Mouse (Mus musculus): Measurements from ENCODE around the gene Mdga2. TPM values are rescaled to one million over a fixed set of nuclear protein-coding genes. Genes with fewer than 3 reads are reported as not detected.
A peak's percentile ranks its signal among the peaks of the same experiment; 100 is the strongest.

Mdga2 gene
- 8.4 and 11.2 TPM in 2 replicates for polyA plus RNA-seq (2016; fragmentation: Nextera tagmentation; extraction: Ambion mirVana)

DNA sequence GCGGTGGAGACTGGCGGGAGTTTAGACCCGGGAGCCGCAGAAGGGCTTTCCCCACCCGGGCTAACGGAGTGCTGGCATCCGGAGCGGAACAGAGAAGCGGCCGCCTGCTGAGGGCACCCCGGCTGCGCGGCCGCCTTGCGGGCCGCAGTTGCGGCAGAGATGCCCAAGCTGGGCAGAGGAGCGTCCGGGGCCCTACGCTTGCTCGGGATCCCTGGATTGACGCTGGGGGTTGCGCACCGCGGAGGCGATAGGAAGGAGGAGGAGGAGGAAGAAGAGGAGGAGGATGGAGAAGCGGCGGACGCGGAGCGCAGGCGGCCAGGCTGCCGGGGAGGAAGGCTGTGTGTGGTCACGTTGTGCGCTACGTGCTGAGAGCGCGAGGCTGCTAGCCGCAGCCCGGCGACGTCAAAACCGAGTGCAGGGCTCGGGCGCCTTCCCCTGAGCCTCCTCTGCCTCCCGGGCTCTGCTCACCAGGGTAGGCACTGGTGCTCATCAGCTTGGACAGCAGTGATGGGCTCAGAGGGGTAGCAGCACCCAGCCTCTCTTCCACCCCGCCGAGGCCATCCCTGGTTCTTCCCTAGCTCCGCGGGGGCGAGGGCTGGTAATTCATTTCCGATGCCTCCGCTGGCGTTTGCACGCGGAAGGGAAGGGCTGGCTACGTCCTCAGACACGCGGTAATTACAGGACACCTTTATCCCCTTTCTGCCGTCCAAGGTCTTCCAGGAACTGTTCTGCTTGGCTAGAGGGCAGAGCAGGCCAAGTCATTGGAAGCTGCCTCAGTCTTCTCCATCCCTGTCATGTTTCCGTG lies at the start of gene Mdga2:
TSS of gene Mdga2 (minus strand) at position 329 of the 805 bp plus-strand sequence.
- WGBS, result under 1% methylated on average over 57 of the region's 61 CpGs
- Histone ChIP-seq H3K27me3 (peaks cover 13% of the 10 kb centered on the region; the same call in 1 of the 2 replicates), H3K4me3 (peak within 1 kb of the TSS; percentile 74), H3K27ac (replicated peaks) (peak within 1 kb of the TSS; percentile 83), H3K9ac (replicated peaks) (peak within 1 kb of the TSS; percentile 79), H3K36me3 (no peaks in the 10 kb centered on the region), H3K9me3 (no peaks in the 10 kb centered on the region), H3K4me1 (peaks cover 18% of the 10 kb centered on the region), H3K4me2 (replicated peaks) (peak within 1 kb of the TSS; percentile 93)
- ATAC-seq (ENCODE audit: low FRiP score, low read depth), result peak; percentile 79

GRCm38 (mm10) chr12:67267409-67267808 lies 45.1 kb upstream of the Mdga2 start:
- Histone ChIP-seq H3K27ac (replicated peaks) (no peak overlapping the region), H3K4me1 (no peaks in the 10 kb centered on the region), H3K9ac (replicated peaks) (no peak overlapping the region), H3K27me3 (no peaks in the 10 kb centered on the region), H3K9me3 (no peaks in the 10 kb centered on the region), H3K4me3 (no peak overlapping the region), H3K36me3 (no peaks in the 10 kb centered on the region), H3K4me2 (replicated peaks) (no peak overlapping the region)
- WGBS, result 89% methylated on average over 1 of the region's 1 CpGs
- no peak for ATAC-seq (ENCODE audit: low FRiP score, low read depth)

- peaks cover 13% of the 10 kb centered on the region; the same call in 1 of the 2 replicates for H3K27me3 ChIP-seq
- no peak for ATAC-seq (ENCODE audit: low FRiP score, low read depth)
- H3K9me3 ChIP-seq, result no peaks in the 10 kb centered on the region
- peaks cover 18% of the 10 kb centered on the region for H3K4me1 ChIP-seq
- no peaks in the 10 kb centered on the region for H3K36me3 ChIP-seq
- H3K4me3 ChIP-seq, result no peak overlapping the region
- WGBS, result 38% methylated on average over 1 of the region's 1 CpGs
- H3K27ac ChIP-seq (replicated peaks), result no peak overlapping the region
- H3K9ac ChIP-seq (replicated peaks), result no peak overlapping the region
- H3K4me2 ChIP-seq (replicated peaks), result no peak overlapping the region
Observed at GRCm38 (mm10) chr12:67223530-67223929, 1.2 kb upstream of the Mdga2 start.

DNA sequence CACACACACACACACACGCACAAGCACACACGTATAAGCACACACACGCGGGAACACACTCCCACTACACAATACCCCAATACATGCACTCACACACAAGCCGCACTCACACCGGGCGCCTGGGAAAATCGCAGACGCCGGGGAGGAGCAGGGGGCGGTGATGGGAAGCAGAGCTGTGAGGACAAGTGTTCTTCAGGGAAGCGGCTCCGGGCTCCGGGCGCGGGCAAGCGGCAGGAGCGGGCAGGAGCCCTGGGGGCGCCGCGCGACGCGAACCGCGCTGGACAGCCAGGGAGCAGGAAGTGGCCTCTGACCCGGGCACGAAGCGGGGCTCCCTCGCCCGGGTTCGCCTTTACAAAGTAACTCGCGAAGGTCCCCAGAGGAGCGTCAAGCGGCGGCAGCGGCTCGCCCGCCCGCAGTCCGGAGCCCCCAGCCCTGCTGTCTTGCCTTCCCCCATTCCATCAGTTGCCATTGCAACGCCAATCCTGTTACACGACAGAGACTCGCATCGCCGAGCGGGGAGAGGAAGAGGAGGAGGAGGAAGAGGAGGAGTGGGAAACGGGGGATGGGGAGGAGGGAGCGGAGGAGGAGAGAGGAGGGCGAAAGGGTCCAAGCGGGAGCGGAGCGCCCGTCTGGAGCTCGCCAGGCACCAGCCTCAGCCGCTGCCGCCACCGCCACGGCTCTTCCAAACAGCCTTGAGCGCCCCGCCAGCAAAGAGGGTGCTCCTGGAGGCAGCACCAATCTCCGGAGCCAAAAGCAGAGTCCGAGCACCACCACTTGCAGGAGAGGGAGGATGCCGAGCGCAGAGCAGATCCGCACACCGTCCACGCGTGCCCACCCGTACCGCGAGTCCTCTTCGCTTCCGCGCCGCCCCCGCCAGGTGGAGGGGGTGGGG lies 774 bp downstream of the Mdga2 start:
- Histone ChIP-seq H3K4me3 (peak overlapping the region; percentile 74), H3K9ac (replicated peaks) (peak overlapping the region; percentile 79), H3K9me3 (no peaks in the 10 kb centered on the region), H3K4me1 (peaks cover 18% of the 10 kb centered on the region), H3K36me3 (no peaks in the 10 kb centered on the region), H3K27me3 (peaks cover 13% of the 10 kb centered on the region; the same call in 1 of the 2 replicates), H3K27ac (replicated peaks) (peak overlapping the region; percentile 83), H3K4me2 (replicated peaks) (peak overlapping the region; percentile 93)
- WGBS, result under 1% methylated on average over 62 of the region's 78 CpGs
- peak; percentile 74 for ATAC-seq (ENCODE audit: low FRiP score, low read depth)

GRCm38 (mm10) chr12:67220641-67221231 lies 1.6 kb downstream of the Mdga2 start:
- Histone ChIP-seq H3K9ac (replicated peaks) (peak overlapping the region; percentile 79), H3K4me2 (replicated peaks) (peak overlapping the region; percentile 93), H3K4me1 (peaks cover 18% of the 10 kb centered on the region), H3K27ac (replicated peaks) (peak overlapping the region; percentile 83), H3K4me3 (peak overlapping the region; percentile 74), H3K36me3 (no peaks in the 10 kb centered on the region), H3K9me3 (no peaks in the 10 kb centered on the region), H3K27me3 (peaks cover 13% of the 10 kb centered on the region; the same call in 1 of the 2 replicates)
- peak; percentile 39 for ATAC-seq (ENCODE audit: low FRiP score, low read depth)
- under 1% methylated on average over 40 of the region's 43 CpGs for WGBS

- Histone ChIP-seq H3K27ac (replicated peaks) (no peak overlapping the region), H3K36me3 (no peaks in the 10 kb centered on the region), H3K9ac (replicated peaks) (no peak overlapping the region; the same call in 1 of the 2 replicates), H3K4me2 (replicated peaks) (peak overlapping the region; percentile 93), H3K4me3 (peak overlapping the region; percentile 74), H3K27me3 (peaks cover 13% of the 10 kb centered on the region; the same call in 1 of the 2 replicates), H3K9me3 (no peaks in the 10 kb centered on the region), H3K4me1 (peaks cover 18% of the 10 kb centered on the region)
- ATAC-seq (ENCODE audit: low FRiP score, low read depth), result no peak
- 1% methylated on average over 6 of the region's 6 CpGs for WGBS
Observed at GRCm38 (mm10) chr12:67220041-67220440, 2.3 kb downstream of the Mdga2 start.

DNA sequence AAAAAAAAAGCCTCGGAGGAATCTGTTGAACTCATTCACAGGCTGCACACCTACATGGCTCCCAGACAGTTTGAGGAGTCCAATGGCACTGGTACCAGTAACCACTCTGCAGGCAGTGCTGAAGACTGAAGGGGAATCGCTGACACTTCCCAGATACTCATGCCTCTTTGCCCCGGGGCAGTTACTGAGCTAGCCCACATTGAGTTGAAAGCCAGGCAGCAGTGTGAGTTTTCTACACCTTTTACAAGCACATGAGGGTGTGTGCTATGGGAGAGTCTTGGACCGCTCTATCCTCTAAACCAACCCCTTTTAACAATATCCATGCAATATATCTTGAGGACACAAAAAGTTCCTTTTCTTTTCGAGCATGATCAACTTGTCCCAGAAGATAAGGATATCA lies 2.8 kb downstream of the Mdga2 start:
- H3K27ac ChIP-seq (replicated peaks), result no peak overlapping the region
- peak overlapping the region; percentile 93 for H3K4me2 ChIP-seq (replicated peaks)
- H3K27me3 ChIP-seq, result peaks cover 11% of the 10 kb centered on the region; the same call in 1 of the 2 replicates
- WGBS, result 27% methylated on average over 5 of the region's 5 CpGs
- H3K4me3 ChIP-seq, result peak overlapping the region; percentile 74
- H3K9me3 ChIP-seq, result no peaks in the 10 kb centered on the region
- H3K9ac ChIP-seq (replicated peaks), result no peak overlapping the region; the same call in 1 of the 2 replicates
- ATAC-seq (ENCODE audit: low FRiP score, low read depth), result no peak
- H3K4me1 ChIP-seq, result peaks cover 18% of the 10 kb centered on the region
- H3K36me3 ChIP-seq, result no peaks in the 10 kb centered on the region

GRCm38 (mm10) chr12:67212801-67213200 lies 9.5 kb downstream of the Mdga2 start:
- H3K9me3 ChIP-seq, result no peaks in the 10 kb centered on the region
- no peak overlapping the region for H3K4me2 ChIP-seq (replicated peaks)
- ATAC-seq (ENCODE audit: low FRiP score, low read depth), result no peak
- H3K9ac ChIP-seq (replicated peaks), result no peak overlapping the region
- H3K4me3 ChIP-seq, result no peak overlapping the region
- 82% methylated on average over 2 of the region's 2 CpGs for WGBS
- H3K27me3 ChIP-seq, result no peaks in the 10 kb centered on the region
- H3K36me3 ChIP-seq, result no peaks in the 10 kb centered on the region
- H3K27ac ChIP-seq (replicated peaks), result no peak overlapping the region
- H3K4me1 ChIP-seq, result no peaks in the 10 kb centered on the region

GRCm38 (mm10) chr12:67178155-67178554 lies 44.2 kb downstream of the Mdga2 start:
- no peak for ATAC-seq (ENCODE audit: low FRiP score, low read depth)
- H3K27ac ChIP-seq (replicated peaks), result no peak overlapping the region
- no peaks in the 10 kb centered on the region for H3K36me3 ChIP-seq
- no peak overlapping the region for H3K4me3 ChIP-seq
- no peaks in the 10 kb centered on the region for H3K27me3 ChIP-seq
- no peak overlapping the region for H3K9ac ChIP-seq (replicated peaks)
- H3K9me3 ChIP-seq, result no peaks in the 10 kb centered on the region
- H3K4me2 ChIP-seq (replicated peaks), result no peak overlapping the region
- H3K4me1 ChIP-seq, result no peaks in the 10 kb centered on the region
- 92% methylated on average over 1 of the region's 1 CpGs for WGBS

- Histone ChIP-seq H3K9ac (replicated peaks) (no peak overlapping the region), H3K4me2 (replicated peaks) (no peak overlapping the region), H3K9me3 (no peaks in the 10 kb centered on the region), H3K27me3 (no peaks in the 10 kb centered on the region), H3K4me3 (no peak overlapping the region), H3K36me3 (no peaks in the 10 kb centered on the region), H3K27ac (replicated peaks) (no peak overlapping the region), H3K4me1 (no peaks in the 10 kb centered on the region)
- WGBS, result 93% methylated on average over 8 of the region's 8 CpGs
- ATAC-seq (ENCODE audit: low FRiP score, low read depth), result 0 out of 2 replicates have a peak, but pooled peaks have one; percentile 19
Observed at GRCm38 (mm10) chr12:67156569-67157237, 65.6 kb downstream of the Mdga2 start.

DNA sequence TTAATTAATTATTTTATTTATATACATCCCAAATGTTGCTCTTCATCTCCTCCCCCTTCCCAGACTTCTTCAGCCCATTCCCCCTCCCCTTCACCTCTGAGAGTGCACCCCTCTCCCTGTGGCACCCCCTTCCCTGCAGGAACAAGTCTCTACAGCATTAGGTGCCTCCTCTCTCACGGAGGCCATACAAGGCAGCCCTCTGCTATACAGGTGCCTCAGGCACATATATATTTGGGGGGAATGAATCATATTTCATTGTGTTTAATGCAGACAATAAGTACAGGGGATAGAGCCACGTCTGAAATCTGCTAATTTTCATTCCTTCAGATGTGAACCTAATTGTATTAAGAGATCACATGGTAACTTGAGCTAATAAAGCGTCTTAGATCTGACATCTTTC lies 69.3 kb downstream of the Mdga2 start:
- Histone ChIP-seq H3K27ac (replicated peaks) (no peak overlapping the region), H3K9me3 (no peaks in the 10 kb centered on the region), H3K4me2 (replicated peaks) (no peak overlapping the region), H3K4me1 (no peaks in the 10 kb centered on the region), H3K27me3 (no peaks in the 10 kb centered on the region), H3K9ac (replicated peaks) (no peak overlapping the region), H3K4me3 (no peak overlapping the region), H3K36me3 (no peaks in the 10 kb centered on the region)
- ATAC-seq (ENCODE audit: low FRiP score, low read depth), result no peak
- 64% methylated on average over 3 of the region's 3 CpGs for WGBS
